Mouse (Mus musculus) hindlimb bud, embryonic 11.5 days (tissue): ENCODE measurements around the gene Crybg1.
"Not testable (repeated sequence)": the region's sequence is repeated elsewhere in the genome, so short reads cannot be mapped to it uniquely, and the experiment has no call there.

Experiments used
- DNase-seq: peaks from one replicate; pipeline ENCODE4 v3.0.0-alpha.2; 2012; ENCODE audit warnings: low read depth, low spot score; ENCODE audit errors: extremely low spot score

The Crybg1 gene

GRCm38 (mm10) chr10:44008808-44009207, 139.8 kb downstream of the Crybg1 start:
- DNase-seq: no peak

- no peak for DNase-seq
Observed at GRCm38 (mm10) chr10:44006815-44007214, 141.8 kb downstream of the Crybg1 start.

GRCm38 (mm10) chr10:44005677-44006641, 142.7 kb downstream of the Crybg1 start:
- DNase-seq: no peak

GRCm38 (mm10) chr10:44004221-44004751, 144.4 kb downstream of the Crybg1 start:
- no peak for DNase-seq

GRCm38 (mm10) chr10:44003551-44004151, 145.0 kb downstream of the Crybg1 start:
- DNase-seq: no peak

- DNase-seq: no peak
Observed at GRCm38 (mm10) chr10:44002995-44003524, 145.6 kb downstream of the Crybg1 start.

DNA sequence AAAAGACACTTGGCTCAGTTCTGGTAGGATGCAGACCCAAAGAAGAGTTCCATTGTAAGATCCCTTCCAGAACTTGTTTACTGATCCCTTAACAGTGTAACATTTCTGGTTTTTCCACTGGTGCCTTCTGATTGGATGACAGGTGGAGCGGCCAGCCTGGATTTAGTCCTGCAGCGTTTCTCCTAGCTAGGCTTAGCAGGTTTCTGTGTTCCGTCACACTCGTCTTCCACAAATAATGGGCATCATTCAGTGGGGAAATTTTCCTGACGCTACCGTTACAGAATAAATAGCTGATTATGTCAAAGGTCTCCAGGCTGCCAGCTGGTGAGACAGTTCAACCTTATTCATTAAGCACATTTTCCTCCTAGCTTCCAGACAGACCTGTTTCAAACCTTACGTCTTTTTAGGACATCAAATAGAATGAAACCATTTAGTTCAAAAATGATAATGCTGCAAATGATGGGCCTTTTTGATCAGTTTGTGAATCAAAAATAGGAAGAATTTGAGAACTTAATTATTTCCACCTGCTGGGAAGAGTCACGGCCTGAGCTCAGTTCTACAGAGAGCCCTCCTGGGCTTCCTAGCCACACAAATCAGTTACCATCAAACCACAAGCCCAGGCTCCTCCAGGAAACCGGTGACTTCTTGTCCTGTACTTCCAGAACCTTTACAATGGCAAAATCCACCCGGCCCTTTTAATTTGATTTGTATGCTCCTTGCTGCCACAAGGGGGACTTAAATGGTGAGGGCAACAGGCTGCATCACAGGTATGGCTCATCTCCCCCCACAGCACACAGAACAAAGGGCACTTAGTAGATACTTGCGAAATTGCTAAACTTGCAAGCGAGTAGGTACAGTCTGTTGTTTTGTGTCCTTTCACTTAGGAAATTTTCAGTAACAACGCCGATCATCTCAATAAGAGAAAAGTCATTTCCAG, 146.4 kb downstream of the Crybg1 start:
- no peak for DNase-seq

DNA sequence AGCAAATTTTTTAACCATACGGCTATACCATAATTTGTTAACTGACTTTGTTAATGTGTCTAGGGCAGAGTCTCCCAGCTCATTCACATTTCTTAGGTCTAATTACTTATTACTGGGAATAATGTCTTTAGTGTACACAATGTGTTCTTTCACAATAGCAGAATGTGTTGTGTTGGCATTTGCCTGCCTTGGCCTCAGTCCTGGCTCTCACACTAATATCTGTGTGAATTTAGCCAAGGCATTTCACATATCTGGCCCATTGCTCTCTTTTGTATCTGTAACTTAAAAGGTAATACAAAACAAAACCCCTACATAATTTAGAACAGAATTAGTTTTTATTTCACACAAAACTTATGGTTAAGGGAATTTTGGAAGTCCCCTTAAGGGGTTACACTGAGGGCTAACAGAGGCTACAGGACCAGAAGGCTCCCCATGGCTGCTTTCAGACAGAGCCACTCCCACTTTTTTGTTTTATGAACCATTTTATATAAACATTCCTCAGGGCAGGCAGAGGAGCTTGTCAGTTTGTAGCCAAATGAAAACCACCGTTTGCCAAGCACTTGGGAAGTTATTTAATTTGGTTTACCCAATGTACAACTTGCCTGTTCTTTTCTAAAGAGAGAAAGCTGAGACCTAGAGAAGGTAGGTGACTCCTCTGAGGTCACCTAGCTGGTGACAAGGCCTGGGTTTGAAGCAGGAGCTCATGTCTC, 148.3 kb downstream of the Crybg1 start:
- no peak for DNase-seq

DNA sequence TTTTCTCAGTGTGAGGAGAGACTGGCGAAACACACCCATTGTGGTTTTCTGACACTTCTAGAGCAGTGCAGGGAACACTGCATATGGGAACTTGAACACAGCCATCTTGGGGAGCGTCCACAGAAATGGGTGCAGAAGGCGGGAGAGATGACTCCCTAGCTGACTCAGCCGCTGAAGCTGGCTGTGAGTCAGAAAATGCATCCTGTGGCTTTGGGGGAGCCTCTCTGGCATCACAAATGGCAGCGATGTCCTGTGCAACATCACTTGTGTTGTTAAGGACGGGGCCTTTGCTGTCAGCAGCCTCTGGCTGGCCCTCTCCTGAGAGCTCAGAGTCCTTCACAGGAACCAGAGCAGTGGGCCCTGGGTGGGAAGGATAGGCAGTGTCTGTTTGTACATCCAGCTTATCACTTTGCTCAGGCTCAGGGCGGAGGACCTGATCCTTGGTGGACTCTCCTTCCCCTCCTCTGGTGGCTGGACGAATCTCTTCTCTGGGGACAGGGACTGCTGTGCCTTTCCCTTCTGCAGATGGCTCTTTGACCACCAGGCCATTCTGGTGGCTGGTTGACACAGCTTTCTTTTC, 150.1 kb downstream of the Crybg1 start:
- DNase-seq: no peak

DNA sequence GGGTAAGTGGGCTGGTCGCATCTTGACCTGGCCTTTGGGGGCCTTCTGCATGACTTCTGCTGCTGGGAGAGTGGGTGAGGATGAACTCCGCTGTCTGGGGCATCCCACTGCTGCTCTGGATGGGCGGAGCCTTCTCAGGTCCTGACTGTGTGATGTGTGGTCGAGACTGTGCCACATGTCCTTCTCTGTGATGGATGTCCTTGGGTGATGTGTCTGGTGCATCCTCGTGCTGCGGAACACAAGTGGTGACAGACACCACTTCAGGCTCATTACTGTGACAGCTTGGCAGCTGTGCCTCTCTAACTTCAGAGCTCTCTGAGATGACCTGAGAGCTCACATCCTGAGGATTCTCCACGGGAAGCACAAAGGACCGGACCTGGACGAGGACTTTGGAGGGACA, 150.6 kb downstream of the Crybg1 start:
- no peak for DNase-seq

- DNase-seq: no peak
Observed at GRCm38 (mm10) chr10:43997276-43997675, 151.4 kb downstream of the Crybg1 start.

DNA sequence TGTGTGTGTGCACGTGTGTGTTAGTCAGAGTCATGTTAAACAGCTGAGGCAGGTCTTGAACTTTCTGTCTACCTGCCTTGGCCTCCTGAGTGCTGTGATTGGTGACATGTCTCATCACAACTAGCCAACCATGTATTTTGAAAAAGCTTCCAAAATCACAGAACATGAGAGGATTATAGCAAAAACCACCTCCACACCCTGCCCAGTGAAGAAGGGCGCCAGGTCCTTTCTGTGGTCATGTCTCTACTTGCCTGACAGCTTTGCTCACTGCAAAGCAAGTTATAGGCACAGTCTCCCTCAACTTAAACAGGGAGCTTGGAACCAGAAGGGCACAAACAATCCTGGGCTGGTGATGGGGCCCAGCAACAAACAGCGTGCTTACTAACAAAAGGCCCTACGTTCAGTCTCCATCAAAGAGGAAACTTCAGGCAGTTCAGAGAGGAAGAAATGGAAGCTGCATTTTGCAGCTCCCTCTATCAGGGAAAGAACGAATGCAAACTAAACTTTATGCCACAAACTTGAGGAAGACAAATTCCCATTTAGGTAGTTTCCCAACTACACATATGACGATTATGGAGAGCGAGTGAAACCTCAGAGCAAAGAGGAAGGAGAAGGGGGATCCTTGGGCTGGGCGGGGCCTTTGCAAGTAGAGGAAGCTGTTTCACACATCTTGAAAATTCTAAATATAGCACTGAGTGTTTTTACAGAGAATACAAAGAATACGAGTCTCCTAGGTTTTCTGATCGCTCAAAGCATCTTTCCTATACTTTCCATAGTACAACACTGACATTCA, 152.6 kb downstream of the Crybg1 start:
- DNase-seq: no peak

- DNase-seq: no peak
Observed at GRCm38 (mm10) chr10:43993198-43993597, 155.5 kb downstream of the Crybg1 start.

DNA sequence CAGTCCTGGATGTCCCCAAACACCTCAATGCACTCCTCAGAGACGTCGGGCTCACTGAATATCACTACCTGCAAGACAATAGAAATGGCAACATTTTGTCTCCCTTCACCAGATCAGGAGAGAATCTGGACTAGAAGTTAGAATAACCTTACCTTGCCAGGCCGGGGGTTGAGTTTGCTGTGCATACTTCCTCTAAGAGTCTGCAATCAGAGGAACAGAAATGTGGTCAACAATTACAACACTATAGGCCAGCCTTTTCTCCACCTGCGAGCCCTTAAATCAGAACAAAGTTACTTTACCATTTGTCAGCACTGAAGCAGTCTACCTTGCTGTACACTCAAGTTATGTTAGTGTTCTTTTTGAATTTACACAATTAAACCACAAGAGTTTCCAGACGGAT, 156.1 kb downstream of the Crybg1 start:
- DNase-seq: no peak

DNA sequence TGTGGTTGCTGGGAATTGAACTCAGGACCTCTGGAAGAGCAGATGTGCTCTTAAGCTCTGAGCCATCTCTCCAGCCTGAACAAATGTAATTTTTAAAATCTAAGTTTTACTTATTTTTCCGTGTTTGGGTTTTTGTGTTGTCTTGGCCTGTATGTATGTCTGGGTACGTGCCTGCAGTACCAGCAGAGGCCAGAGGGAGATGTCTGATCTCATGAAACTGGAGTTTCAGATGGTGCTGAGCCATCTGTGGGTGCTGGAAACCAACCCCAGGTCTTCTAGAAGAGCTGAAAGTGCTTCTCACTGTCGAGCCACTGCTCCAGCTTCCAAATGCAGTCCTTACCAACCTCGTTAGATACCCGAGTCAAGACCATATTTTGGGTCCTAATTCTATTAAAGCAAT, 157.4 kb downstream of the Crybg1 start:
- DNase-seq: no peak

DNA sequence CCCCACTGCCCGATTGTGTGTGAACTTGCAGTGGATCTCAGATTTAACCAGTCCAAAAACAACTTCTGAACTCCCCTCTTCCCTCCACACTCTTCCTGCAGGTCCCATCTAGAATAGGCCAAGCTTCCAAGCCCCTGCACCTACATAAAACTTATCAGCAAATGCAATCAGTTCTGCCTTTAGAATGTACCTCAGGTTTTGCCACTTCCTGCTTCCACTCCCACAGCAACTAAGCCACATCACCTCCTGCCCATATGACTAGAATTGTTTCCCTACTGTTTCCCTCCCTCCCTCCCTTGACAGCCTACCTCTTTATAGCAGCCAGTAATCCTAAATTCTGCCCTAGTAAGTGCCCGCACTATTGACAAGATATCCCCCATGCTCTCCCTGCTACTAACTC, 164.8 kb downstream of the Crybg1 start:
- no peak for DNase-seq

- DNase-seq: no peak
Observed at GRCm38 (mm10) chr10:43983241-43983640, 165.4 kb downstream of the Crybg1 start.

GRCm38 (mm10) chr10:43982470-43982869, 166.2 kb downstream of the Crybg1 start:
- no peak for DNase-seq

DNA sequence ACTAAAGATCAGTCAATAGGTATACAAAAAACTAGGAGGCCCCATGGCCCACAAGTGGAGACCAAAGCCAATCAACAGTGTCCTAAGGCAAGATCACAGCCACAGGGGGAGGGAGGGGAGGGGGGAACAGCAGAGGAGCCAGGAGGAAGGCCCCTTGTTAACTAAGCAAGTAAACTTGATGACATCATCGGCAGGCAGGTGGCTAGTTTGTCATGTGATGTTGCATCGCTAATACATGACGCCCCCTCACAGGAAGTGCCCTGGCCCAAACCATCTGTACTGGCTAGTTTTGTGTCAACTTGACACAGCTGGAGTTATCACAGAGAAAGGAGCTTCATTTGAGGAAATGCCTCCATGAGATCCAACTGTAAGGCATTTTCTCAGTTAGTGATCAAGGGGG, 167.9 kb downstream of the Crybg1 start:
- DNase-seq: not testable (repeated sequence)
